Mouse (Mus musculus) heart, adult 11 months (tissue): ENCODE measurements around the gene Coq8b.

Experiments used
- DNase-seq: peaks from one replicate; pipeline ENCODE4 v3.0.0; 2022

Coq8b gene

DNA sequence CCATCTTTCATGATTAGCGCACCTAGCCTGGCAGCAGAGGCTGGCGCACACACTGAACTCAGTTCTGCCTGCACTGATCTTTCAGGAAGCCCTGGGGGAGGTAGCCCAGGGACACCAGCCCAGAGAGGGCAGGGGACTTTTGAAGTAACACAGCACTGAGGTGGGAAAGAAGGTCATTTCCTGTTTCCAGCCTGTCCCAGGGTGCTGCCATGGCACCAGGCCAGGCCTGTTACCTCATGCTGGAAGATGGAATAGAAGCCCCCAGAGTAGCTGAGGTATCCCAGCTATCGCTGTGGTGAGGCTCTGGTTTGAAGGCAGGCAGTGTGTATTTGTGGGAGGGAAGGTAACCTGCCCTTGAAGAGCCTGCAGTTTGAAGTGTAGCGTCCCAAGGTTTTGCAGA, 42.1 kb downstream of the Coq8b start:
- peak; percentile 90 for DNase-seq

DNA sequence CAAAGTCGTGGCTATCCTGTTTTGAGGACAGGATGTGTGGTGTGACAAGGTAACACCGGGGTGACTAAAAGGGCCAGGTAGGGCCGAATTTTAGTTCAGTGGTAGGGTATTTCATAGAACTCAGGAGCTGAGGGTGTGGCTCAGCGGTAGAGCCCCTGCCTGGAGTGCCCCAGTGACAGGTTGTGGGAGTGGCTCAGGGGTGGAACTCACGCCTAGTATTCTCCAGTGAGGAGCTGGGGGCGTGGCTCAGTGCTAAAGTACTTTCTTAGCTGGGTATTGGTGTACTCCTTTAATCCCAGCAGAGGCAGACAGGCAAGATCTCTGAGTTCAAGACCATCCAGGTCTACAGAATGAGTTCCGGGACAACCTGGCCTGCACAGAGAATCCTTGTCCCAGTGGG, 43.2 kb downstream of the Coq8b start:
- no peak for DNase-seq

DNA sequence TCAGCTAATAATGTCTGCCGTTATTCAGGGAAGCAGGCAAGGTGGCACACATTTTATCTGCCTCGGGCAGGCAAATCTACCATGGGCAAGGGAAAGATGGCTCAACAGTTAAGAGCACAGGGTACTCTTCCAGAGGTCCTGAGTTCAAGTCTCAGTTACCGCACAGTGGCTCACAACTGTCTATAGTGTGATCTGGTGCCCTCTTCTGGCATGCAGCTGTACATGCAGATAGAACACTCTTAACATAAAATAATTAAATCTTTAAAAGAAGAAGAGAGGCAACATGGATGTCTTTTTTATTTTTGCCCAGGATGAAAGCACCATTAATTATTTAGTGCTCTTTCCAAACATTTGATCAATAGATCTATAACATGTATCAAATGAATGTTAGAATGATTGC, 44.4 kb downstream of the Coq8b start:
- DNase-seq, result no peak

DNA sequence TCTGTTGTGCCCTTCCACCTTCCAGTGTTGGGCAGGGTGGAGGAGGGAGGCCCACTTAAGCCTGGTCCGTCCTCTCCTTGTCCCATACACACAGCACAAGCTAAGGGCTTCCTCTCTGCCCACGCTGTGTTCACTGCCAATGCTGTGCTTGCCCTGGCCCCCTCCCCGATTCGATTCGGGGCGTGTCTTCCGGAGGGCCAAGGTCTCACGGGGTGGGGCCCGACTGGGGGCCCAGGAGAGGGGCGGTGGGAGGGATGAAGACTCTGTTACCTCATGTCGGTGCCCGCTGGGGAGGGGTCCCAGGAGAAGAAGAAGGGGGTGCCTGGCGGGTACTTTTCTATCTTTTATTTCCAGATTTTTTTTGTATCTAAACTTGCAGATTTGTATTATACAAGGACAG, 48.9 kb downstream of the Coq8b start:
- peak; percentile 85 for DNase-seq

DNA sequence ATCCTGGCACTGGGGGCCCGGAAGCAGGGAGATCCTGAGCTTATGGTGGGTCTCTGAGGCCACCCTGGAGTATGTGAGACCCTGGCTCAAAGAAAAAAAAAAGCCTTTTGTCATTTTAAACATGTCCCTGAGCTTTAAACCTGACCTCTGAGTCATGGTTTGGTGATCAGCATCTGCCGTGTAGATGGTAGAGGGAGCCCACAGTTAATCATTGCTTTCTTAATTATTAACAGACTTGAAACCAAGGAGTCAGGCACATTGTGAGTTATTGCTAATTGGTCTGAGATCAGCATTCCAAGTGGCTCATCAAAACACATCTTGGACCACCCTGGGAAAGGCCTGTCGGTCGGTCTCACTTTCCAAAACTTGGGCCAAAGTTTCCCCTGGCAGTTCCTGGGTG, 49.4 kb downstream of the Coq8b start:
- DNase-seq, result no peak

DNA sequence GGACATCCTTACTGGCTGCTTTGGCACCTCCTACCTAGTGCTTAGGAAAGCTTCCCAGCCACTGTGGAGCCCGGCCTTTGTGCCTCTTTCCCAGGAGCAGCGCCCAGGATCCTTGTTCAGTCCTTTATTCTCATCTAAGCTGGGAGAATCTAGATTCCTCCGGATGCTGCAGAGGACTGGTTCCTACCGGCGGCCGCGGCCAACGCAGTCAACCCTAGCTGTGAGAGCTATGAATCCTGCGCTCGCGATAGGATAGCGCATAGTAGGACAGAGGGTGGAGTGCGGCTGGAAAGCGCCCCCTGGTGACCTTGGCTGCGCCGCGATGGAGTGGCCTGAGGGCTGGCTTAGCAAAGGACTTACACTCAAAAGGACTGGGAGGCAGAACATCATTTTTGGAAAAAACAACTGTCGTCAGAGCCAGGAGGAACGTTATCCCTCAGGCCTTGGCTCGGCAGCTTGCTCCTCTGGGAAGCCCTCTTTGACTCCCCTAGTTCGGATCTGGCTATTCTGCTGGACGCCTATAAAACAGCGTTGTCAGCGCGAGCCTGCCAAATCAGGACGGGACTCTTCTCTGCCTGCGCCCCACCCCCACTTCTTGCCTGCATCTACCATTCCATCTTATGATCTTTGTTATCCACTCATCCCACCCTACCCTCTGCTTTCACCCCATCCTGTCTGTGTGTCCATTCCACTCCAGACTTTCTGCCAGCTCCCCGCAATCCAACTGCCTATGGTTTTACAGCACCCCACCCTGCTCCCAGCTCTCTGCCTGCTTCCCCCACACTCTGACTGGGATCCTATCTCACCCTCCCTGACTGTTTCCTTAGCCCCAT, 52.3 kb downstream of the Coq8b start:
- DNase-seq, result peak; percentile 98

DNA sequence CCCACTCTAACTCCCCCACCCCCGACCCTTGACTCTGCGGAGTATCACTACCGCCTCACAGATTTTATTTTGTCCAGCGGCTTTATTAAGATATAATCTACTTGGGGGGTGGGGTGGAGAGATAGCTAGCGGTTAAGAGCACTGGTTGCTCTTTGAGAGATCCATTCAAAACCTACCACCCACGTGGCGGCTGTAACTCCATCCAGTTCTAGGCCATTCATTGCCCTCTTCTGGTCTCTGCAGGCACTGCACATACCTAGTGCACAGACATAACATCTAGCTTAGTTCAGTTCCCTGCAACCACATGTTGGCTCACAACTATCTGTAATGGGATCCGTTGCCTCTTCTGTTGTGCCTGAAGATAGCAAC, 52.9 kb downstream of the Coq8b start:
- peak; percentile 96 for DNase-seq

DNA sequence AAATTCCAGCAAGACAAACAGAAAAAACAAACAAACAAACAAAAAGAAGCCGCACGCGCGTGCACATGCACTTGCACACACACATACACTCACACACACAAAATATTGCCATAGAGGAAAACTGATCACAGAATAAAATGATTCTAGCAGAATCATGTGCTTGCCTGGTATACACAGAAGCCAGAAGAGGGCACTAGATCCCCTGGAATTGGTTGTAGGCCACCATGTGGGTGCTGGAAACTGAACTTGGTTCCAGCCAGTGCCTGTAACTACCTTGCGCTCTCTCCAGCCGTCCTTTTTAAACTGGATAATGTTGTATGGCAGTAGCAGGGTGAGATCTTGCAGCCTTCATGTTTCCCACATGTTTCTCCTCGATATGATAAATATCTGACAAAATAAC, 55.9 kb downstream of the Coq8b start:
- no peak for DNase-seq

DNA sequence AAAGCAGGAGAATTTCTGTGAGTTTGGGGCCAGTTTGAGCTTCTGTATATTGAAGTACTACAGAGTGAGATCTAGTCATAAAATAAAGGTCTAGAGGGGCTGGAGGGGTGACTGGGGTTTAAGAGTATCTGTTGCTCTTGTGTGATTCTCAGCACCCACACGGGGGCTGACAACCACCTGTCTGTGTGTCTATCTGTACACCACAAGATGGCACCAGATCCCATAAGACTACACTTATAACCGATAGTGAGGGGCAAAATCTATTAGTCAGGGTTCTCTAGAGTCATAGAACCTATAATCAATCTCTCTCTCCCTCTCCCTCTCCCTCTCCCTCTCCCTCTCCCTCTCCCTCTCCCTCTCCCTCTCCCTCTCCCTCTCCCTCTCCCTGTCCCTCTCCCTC, 57.7 kb downstream of the Coq8b start:
- DNase-seq, result no peak

DNA sequence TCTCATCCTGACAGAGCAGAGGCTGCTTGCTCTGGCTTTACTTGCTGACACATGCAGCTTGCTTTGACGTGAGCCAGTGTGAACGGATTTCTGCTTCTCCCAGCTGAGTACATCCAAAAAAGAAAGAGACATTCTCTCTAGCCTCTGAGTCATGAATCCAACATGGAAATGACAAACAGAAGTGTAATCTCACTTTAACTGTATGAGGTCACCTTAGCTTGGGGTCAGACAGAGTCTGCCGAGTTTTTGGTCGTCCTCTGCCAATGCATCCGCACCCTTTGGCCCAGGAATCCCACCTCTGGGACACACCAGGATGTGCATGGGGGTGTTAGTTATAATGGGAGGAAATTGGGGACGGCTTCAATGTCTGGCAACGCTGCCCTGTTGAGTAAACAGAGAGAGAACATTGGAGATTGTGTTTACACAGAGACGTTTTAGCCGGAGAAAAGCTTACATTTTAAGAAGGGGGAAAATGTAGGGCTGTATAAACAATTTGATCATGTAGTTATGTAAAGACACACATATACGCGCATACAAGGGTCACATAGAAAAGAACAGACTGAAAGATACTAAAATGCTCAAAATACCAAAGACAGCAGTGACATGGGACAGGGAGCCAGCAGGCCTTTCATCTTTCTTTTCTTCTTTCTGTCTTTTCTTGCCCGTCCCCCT, 59.1 kb downstream of the Coq8b start:
- peak; percentile 99 for DNase-seq

DNA sequence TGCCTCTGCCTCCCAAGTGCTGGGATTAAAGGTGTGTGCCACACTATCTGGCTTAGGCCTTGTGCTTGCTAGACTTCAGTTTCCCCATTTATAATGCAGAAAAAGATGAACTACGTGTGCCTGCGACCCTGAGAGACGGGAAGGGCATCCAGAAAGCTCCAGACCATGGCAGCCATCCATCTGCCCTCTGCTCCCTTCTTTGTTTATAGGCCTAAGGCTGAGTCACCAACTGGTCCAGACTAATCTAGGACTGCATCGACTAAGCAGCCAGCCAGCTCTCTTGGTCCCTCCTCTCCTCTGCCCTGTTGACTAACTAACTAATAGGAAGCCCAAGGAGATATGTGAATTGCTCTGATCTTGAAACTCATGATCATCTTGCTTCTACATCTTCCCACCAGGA, 63.1 kb downstream of the Coq8b start:
- DNase-seq, result peak; percentile 89

DNA sequence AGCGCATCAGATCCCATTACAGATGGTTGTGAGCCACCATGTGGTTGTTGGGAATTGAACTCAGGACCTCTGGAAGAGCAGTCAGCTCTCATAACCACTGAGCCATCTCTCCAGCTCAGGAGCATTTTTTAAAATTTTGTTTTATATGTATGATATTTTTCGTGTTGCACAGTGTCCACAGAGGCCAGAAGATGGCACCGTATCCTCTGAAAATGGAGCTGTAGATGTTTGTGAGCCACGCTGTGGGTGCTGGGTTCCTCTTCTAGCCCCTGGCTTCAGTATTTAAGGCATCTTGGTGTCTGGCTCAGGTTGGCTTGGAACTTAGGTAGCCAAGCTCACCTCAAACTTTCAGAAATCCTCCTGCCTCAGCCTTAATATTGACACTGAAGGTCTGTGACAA, 63.7 kb downstream of the Coq8b start:
- DNase-seq, result no peak

DNA sequence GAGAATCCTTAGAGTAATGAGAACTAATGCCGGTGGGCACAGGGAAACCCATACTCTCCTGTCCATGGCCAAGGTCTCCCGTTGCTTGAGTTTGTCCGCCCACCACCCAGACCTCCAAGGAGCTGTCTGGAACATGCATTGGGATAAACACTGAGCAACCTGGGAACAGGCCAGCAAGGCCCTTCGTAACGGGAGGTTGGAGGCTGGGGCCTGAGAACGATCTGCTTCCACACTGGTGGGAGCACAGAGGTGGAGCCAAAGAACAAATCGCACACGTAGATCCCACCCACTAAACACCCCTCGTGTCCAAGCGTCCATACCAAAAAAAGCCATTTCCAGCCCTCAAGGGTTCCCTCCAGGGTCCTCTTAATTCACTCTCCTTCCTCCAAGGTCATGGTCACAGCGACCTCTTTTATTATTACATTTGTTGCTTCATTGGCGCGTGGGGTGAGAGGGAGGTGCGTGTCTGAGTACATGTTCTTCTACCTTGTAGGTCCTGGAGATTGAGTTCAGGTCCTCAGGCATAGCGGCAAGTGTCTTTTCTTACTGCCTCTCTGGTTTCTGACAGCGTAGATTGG, 65.3 kb downstream of the Coq8b start:
- peak; percentile 91 for DNase-seq

DNA sequence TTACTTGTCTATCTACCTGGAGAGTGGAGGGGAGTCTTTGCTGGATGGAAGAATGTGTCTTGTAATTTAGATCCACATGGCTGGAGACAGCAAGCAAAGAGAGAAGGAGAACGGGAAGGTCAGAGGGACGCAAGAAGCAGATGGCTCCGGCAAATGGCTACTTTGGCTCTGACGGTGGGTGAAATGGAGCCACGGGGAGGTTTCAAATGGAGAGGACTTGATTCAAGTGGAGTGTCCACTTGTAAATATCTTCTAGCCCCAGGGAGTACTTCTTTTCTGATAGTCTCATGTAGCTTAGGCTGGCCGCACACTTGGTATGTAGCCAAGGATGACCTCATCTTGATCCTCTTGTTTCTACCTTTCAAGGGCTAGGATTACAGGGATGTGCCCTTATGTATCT, 66.0 kb downstream of the Coq8b start:
- DNase-seq, result peak; percentile 79

DNA sequence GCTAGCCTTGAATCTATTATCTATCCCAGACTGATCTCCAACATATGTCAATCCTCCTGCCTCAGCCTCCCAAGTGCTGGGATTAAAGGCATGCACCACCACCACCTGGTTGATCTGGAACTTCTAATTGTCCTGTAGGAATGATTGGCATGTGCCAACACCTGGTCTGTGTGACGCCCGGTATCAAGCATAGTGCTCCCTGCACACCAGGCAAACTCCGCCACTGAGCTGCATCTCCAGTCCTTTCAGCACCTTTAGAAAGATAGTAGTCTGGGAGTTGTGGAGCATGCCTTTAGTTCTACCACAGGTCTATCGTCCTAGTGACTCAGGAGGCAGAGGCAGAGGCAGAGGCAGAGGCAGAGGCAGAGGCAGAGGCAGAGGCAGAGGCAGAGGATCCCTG, 67.5 kb downstream of the Coq8b start:
- peak; percentile 87 for DNase-seq

DNA sequence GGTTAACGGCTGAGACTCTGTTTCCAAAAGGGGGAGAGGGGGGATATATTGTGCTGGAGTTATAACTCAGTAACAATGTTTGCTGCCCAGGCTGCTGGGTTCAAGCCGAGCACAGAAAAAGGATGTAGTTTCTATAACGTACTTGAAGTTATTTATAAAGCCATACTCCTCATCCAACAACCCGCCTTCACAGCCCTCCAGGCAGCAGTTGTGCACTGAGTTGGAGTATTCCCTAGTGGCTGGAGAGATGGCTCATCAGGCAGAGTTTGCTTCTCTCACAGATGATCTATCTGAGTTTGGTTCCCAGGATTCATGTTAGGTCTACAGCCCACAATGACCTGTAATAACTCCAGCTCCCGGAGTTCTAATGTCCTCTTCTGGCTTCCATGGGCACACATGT, 68.0 kb downstream of the Coq8b start:
- peak; percentile 89 for DNase-seq

DNA sequence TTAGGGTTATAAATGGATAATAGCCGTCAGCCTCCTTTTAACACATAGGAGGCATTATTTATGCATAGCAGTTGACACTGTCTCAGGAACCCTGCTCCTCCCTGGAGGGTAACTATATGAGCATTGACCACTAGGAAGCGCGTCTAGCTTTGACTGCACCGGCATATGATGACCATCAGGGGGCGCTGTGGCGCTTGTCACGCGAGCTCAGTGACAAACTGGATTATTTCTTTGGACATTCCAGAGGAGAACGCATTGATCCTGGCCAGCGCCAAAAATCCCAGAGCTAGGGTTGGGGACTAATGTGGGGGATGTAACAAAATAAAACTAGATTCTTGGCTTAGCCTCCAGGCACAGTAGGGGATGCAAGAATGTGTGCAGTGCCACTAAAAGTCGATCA, 69.3 kb downstream of the Coq8b start:
- DNase-seq, result peak; percentile 97

DNA sequence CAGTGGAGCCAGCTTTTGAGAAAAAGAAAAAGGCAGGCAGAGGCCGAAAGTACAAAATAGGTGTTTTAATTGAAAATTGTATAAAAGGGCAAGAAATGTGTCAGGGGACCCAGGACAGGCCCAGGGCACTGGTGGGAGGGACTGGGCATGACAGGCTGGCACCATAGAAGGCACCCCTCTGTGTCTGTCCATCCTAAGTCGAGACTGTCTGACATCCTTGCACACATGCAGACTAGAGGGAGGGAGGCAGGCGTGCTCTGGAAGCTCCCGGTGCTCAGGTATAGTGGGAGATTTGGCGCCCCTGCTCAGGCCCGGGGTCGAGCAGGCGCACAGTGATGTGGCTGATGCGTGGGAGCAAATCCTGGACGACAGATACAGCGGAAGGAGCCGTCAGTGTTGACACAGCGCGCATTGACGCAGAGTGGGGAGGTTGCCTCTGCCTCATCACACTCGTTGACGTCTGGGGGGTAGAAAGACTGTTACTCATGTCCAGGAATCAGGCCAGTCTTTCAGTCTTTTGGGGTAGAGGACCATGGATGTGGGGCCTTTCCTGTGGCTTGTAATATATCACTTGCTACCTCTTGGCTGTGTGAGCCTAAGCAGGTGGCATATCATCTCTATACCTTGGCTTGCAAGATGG, 72.4 kb downstream of the Coq8b start:
- peak; percentile 93 for DNase-seq

DNA sequence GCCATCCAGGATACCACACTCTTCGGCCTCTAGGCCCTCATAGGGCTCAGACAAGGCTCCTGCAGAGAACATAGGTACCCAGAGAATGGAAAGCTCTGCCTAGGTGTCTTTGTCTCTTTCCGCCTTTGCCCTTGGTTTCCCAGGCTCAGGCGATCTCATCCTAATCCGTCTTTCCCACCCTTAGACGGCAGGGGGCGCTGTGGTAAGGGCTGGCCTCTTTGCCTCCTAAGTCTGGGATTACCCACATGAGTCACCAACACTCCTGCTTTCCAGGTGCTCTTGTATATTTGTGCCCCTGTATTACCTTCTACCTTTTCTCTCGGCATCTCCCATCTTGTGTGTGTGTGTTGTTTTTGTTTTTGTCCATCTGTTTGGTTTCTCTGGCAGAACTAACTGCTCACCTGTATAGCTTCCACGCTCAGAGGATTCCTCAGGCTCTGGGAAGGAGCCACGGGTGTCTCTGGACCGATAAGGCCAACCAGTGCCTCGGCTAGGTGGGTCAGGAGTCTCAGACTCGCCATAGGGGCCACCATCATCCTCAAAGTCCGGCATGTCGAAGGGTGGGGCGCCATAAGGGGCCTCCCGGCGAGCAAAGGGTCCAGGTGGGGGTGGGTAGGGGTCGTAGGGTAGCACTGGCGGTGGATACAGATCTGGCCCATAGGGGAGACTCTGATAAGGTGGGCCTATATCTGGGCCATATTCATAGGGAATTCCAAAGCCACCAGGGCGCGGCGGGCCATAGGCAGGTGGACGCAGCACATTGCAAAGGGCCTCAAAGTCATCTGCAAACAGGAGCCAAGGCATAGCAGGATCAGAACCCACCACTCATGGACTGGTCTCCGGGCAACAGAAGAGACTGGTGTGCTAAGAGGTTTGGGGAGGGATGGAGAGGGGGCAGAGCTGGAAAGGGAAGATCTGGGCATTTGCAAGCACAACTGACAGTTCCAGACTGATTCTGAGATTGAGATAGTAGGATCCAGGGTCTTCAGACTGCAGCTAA, 73.6 kb downstream of the Coq8b start:
- peak; percentile 93 for DNase-seq

DNA sequence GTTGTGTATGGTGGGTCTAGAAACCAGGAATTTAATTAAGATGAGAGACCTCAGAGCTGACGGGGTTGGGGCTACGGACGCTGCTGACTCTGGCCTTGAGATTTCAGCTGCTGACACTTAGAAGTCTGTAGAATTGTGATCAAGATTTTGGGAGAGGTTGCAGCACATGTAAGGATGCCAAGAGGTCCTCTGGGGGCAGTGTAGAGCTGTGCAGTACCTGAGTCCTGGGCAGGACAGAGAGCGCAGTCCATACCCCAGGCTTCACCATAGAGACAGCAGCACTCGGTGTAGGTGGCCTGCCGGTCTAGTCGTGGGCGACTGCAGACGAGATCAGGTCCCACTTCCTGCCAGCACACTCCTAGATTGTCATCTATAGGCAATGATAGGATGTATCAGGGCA, 74.7 kb downstream of the Coq8b start:
- peak; percentile 87 for DNase-seq
